Mouse (Mus musculus): ENCODE results near the gene Tab1. TPM values are rescaled to one million over a fixed set of nuclear protein-coding genes. Genes with fewer than 3 reads are reported as not detected.

The Tab1 gene
- polyA plus RNA-seq, 1 experiment from 2014 or later, result 30.5 TPM

Other genes with a start within 250 kb of the Tab1 start
- 11.2 and 12.2 TPM in 2 replicates for gene Apobec3, start 241.5 kb upstream of the Tab1 start, polyA plus RNA-seq (2016; fragmentation: Nextera tagmentation; extraction: Ambion mirVana)
- gene Cbx7, start 162.0 kb upstream of the Tab1 start, polyA plus RNA-seq (2016; fragmentation: Nextera tagmentation; extraction: Ambion mirVana), result 1.4 and 1.7 TPM in 2 replicates
- gene Pdgfb, start 118.2 kb upstream of the Tab1 start, polyA plus RNA-seq (2016; fragmentation: Nextera tagmentation; extraction: Ambion mirVana), result 1.7 and 2.3 TPM in 2 replicates
- 17.2 and 19.0 TPM in 2 replicates for gene Syngr1, start 41.8 kb upstream of the Tab1 start, polyA plus RNA-seq (2016; fragmentation: Nextera tagmentation; extraction: Ambion mirVana)
- gene Rpl3, start 41.3 kb upstream of the Tab1 start, polyA plus RNA-seq (2016; fragmentation: Nextera tagmentation; extraction: Ambion mirVana), result 601 and 631 TPM in 2 replicates
- gene Mgat3, start 40.6 kb downstream of the Tab1 start, polyA plus RNA-seq (2016; fragmentation: Nextera tagmentation; extraction: Ambion mirVana), result 1.4 TPM in 2 replicates
- gene Mief1, start 100.9 kb downstream of the Tab1 start, polyA plus RNA-seq (2016; fragmentation: Nextera tagmentation; extraction: Ambion mirVana), result 31.4 and 33.2 TPM in 2 replicates
- gene AC140267.1, start 102.7 kb downstream of the Tab1 start, polyA plus RNA-seq (2016; fragmentation: Nextera tagmentation; extraction: Ambion mirVana), result 4.0 TPM in 1 of 2 replicates, not detected in the other
- gene Atf4, start 122.1 kb downstream of the Tab1 start, polyA plus RNA-seq (2016; fragmentation: Nextera tagmentation; extraction: Ambion mirVana), result 76.4 and 79.9 TPM in 2 replicates
- gene Rps19bp1, start 131.2 kb downstream of the Tab1 start, polyA plus RNA-seq (2016; fragmentation: Nextera tagmentation; extraction: Ambion mirVana), result 37.9 and 42.4 TPM in 2 replicates
- not detected in 2 replicates for gene Cacna1i, start 154.1 kb downstream of the Tab1 start, polyA plus RNA-seq (2016; fragmentation: Nextera tagmentation; extraction: Ambion mirVana)

Measured in heart, embryonic 12.5 days (tissue).